Mouse (Mus musculus): ENCODE measurements at regions not wholly inside any gene's neighbourhood (a gene's known extent, or its start where the extent isn't known, plus 50 kb on each side); places are given as distances from the start of the nearest gene placed in this dataset.

DNA sequence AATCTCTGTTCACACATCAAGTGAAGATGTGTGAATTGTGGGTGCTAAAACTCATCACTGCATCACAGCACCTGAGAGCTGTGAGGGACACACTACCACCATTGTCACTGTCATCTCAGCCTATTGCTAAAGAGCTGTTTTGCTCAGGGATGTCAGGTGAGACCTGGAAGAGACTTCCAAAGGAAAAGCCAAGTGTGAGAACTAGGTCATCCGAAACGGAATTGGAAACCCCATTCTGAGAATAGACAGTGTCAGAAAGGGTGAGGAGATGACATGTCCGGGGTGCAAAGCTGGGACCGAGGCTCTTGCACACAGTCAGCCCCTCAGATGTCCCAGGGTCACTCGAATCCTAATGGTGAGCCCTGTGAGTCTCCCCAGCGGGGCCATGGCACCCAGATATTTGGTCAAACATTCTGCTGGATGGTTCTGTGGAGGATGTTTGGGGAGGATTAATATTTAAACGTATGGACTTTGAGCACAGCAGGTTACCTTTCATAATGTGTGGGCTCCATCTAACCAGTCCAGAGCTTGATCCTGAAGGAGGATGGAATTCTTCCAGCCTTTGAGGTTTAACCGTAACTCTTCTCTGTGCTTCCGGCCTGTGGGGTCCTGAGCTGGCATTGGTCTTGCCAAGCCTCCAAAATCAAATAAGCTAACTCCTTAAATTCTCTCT is 150.3 kb downstream of the Rpl14 start:
- DNase-seq (ENCODE audit: low read depth in 1 of 2, low spot score in 2 of 2): no peak

DNA sequence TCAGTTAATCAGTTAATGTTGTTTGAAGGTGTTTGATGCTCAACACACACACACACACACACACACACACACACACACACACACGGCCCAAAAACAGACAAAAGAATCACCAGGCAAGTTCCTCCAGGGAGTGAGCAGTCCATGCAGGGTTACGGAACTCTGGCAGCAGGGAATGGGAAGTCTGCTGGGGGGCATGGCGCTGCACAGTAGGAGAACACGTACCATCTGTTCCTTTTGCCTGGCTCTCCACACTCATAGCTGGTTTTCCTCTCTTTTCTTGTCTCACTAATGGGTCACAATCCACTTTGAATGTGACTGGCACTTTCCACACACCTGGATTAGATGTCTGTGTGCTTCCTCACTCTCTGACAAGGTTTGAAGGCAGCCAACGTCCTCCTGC is 151.8 kb downstream of the Rpl14 start:
- DNase-seq (ENCODE audit: low read depth in 1 of 2, low spot score in 2 of 2): no peak

DNA sequence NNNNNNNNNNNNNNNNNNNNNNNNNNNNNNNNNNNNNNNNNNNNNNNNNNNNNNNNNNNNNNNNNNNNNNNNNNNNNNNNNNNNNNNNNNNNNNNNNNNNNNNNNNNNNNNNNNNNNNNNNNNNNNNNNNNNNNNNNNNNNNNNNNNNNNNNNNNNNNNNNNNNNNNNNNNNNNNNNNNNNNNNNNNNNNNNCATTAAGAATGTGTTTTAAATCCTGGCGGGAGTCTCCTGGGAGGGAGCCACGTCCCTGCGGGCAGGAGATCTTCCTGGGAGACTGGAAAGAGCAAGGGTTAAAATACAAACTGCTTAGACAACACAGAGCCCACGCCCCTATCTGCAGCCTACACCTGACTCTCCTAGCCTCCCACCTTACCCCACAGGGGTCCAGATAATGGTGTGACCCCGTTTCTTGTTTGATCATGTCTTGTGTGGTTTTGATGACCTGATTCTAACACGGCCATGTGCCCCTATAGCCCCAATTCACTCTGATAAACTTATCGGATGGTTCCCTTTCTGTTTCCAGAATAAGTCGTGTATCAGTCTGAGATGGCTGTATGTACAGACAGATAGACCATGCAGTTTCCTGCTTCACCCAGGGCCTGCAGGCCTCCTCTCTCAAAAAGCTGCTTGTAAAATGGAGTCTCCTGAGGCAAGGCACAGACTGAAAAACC is 160.8 kb downstream of the Rpl14 start:
- DNase-seq (ENCODE audit: low read depth in 1 of 2, low spot score in 2 of 2): no peak

DNA sequence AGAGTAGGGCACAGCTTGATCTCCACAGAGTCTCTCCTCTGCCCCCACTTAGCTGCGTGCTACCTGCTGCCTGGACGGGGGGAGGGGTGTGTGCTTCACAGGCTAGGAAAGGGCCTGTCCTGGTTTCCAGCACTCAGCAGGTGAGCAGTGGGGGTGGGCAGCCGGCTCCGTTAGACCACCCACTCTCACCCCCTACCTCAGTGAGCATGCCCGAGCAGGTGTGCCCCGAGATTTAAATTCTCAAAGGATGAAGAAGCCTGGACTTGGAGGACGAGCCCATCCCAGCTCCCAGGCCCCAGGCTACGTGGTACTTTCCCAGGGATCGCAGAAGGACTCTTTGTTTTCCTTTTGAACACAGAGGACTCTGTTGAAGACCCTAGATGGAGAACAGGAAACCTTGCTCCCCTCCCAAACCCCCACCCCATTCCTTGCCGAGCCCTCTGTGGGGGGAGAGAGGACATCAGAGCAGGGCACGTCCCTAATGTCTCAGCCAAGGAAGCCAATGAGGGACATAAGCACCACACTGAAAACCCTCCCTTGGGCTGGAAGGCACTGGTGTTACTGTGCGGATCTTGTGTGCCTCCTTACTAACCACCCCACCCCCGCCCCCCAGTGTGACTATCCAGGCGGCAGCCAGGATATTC is 161.5 kb downstream of the Rpl14 start:
- DNase-seq (ENCODE audit: low read depth in 1 of 2, low spot score in 2 of 2): no peak

DNA sequence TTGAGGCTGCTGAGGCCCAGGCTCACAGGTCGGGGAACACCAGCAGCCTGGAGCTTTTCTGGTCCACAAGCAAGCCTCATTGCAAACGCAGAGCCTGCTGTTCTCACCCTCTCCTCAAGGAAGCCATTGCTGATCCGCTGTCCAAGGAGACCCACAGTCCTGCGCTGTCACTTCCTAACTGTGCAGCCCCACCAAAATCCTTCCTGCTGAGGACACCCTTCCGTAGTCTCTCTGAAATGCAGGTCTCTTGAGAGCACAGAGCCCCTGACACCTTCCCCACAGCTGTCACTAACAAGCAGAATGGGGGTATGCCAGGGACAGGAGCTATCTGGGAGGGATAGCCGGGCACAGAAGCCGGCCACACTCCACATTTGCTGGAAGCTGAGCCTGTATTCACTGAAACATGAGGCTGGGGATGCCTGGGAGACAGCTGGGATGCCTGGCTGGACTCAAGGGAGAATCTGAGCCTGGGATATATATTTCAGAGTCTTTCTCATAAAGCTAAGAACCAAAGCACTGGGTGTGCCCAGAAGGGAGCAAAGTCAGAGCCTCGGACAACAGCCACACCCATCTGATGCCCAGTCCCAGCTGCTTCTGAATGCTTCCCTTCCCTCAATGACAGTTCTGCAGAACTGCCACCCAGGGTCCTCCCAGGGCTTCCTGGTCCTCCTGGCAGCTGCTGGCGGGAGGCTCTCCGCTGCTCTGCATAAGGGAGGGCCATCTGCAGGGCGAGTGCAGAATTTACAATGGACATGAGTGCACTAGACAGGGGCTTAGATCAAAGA is 162.6 kb downstream of the Rpl14 start:
- DNase-seq (ENCODE audit: low read depth in 1 of 2, low spot score in 2 of 2): no peak

DNA sequence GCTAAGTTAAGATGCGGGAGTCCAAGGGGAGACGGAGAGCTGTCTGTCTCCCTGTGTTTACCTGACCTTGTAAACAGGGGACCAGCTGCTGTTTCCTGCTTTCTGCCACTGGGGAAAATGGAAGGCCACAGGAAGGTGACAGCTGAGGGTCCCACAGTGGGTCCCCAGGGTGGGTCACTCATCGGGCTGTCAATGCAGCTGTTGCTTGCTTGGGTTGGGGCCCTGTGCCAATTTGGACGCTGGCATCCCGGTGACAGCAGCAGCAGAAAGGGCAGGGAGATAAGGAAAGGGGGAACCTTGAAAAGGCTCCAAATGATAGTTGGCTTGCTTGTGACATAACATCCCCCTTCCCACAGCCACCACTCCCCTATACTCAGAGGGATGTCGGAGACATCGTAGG is 164.0 kb downstream of the Rpl14 start:
- no peak for DNase-seq (ENCODE audit: low read depth in 1 of 2, low spot score in 2 of 2)

DNA sequence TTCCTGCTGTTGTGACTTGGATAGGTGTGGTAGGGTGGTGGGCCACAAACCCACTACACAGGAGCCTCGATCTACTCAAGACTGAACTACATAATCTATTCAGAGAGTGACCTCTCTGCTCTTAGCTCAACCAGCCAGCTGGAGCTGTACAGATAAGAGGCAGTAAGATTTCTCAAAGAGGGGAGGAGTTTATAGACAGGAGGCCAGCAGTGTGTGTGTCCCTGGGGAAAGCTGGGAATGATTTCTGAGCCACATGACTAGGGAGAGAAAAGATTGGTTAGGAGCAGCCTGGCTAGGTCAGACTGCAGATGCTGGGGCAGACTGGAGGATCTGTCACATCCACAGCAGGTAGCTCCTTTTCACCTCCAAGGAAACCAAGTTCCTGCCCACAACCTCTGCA is 166.7 kb downstream of the Rpl14 start:
- no peak for DNase-seq (ENCODE audit: low read depth in 1 of 2, low spot score in 2 of 2)

DNA sequence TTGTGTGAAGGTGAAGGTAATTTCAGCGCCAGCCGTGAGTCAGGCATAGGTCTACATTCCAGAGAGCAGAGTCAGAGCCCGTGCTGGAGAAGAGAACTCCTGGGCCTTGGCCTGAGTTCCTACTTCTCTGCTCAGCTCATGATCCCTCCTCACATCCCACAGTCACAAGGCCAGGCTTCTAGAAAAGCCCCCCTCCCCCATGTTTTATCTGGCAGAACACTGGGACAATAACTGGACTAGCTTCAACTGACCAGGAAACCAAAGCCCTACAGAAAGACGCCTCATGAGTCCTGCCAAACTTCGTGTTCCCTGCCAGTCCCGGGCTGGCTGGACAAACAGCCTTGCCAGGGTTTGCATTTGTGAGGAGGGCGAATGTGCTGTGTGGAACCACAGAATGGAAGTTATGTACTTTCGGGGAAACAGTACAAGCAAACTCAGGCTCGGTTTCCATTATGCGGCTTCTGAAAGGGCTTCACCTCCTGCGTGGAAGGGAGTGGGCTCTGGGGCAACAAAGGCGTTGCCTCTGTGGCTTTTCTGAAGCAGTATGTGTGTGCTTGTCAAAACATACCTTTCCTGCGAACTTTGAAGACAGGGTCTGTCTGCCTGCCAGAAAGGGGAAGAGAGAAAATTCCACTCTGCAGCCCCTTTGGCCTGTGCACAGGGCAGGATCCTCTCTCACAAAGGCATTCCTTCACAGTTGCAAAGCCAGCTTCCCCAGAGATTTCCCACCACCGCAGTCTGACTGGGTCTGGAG is 168.1 kb downstream of the Rpl14 start:
- no peak for DNase-seq (ENCODE audit: low read depth in 1 of 2, low spot score in 2 of 2)

DNA sequence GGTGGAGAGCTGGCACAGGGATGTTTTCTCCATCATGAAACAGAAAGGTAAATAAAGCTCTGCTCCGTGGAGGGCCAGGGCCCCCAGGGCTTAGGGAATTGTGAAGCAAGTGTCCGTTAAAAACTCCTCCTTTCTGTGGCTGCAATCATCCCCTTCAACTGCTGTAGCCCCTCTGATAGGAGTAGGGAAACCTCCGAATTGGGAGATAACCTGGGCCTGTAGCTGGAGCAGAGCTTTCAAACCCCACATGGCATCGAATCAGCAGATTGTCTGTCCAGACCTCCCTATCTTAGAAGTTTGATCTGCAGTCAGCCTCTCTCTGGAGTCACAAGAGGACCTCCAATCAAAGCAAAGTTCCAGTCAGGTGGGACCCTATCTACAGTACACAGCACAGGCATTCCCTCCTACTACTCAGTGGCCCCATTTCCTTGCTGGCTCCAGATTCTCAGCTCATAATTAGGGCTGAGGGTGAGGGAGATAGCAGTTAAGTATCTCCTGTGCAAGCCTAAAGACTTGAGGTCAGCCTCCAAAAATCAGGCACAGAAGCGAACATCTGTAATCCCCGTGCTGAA is 168.8 kb downstream of the Rpl14 start:
- no peak for DNase-seq (ENCODE audit: low read depth in 1 of 2, low spot score in 2 of 2)

DNA sequence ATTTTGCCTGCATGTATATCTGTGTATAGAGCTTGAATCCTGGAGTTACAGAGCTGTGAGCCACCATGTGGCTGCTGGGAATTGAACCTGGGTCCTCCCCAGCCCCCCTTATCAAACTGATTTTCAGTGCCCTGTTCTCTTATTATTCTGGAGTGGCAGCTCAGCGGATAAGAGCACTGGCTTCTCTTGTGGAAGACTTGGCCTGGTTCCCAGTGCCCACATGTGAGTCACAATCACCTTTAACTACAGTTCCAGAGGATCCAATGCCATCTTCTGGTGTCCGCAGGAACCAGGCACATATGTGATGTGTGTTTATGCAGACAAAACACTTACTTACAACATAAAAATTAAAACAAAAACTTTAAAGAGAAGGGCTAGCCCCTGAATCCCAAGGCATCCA is 170.3 kb downstream of the Rpl14 start:
- no peak for DNase-seq (ENCODE audit: low read depth in 1 of 2, low spot score in 2 of 2)

DNA sequence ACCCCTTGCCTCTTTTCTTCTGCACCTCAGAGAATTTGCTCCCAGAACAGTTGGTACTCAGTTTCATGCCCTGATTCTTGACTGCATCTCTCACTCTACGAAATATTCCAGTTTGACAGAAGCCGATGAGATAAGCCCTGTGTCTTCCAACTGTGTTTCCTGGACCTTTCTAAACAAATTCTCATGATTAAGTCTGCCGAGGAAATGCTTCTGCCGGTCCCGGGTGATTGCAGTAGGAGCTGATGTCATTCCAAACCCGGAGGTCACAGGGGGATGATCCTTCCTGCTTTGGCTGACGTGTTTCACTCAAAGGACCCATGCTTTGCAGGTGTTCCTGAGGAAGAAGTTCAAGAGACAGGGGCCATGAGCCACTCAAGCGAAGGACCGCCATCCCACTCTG is 172.2 kb downstream of the Rpl14 start:
- DNase-seq (ENCODE audit: low read depth in 1 of 2, low spot score in 2 of 2): no peak

DNA sequence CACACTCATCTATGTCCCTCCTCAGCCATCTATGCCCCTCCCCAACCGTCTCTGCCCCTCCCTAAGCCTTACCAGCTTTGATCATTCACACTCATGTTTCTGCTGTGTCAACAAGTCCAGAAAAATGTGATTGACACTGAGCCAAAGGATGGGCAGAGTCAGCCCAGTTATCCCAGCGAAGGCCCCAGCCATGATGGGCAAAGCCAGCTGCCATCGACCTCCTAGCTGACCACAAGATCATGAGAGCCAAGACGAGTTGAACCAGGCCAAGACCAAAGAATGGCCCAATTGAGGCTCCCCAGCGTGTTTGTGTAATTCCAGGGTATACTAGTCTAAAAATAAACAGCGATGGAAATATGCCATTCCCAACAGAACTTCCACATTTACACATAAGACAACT is 174.4 kb downstream of the Rpl14 start:
- DNase-seq (ENCODE audit: low read depth in 1 of 2, low spot score in 2 of 2): no peak

DNA sequence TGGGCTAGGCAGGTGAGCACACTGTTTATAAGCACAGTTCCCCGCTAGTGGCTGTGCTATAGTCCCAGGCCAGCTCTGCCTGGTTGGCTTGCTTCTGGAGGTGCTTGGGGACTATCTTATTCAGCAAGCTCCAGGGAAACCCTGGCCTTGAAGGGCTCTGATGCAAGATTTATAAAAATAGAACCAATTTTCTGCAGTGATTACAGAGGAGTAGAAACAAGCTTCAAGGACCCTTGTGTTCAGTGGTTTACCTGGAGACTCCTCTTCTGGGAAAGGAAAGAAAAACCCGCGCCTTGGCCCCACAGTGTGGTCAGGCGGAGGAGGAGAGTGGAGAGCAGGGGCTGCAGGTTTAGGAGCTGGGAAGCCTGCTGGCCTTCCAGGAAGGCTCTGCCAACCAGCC is 178.2 kb upstream of the Ctnnb1 start:
- no peak for DNase-seq (ENCODE audit: low read depth in 1 of 2, low spot score in 2 of 2)

DNA sequence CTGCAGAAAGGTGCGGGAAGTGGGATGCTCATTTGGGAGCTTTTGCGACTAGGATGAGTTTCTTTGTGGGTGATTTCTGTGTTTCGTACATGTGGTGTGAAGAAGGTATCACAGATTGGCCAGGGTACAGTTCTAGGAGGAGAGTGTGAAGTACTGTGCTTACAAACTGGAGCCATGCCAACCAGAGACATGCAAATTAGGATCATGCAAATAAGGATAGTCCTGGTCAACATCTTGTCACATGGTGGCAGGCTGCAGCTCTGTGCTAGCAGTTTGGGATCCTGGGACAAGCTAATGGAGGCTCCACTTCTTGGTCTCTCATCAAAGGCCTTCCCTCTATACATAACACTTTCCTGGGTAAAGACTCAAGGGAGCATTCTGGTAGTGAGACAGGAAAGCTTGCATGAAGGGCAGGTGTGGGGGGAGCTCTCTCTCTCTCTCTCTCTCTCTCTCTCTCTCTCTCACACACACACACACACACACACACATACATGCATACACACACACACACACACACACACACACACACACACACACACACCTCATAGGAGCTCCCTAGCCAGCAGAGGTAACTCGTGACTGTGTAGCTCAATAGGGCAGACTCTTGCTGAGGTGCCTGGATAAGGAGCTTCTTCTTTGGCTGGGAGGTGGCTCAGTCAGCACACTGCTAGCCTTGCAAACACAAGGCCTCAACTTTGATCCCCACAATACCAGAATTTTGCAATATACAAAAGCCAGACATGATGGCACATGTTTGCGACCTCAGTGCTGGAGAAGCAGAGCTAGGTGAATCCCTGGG is 177.1 kb upstream of the Ctnnb1 start:
- DNase-seq (ENCODE audit: low read depth in 1 of 2, low spot score in 2 of 2): no peak

DNA sequence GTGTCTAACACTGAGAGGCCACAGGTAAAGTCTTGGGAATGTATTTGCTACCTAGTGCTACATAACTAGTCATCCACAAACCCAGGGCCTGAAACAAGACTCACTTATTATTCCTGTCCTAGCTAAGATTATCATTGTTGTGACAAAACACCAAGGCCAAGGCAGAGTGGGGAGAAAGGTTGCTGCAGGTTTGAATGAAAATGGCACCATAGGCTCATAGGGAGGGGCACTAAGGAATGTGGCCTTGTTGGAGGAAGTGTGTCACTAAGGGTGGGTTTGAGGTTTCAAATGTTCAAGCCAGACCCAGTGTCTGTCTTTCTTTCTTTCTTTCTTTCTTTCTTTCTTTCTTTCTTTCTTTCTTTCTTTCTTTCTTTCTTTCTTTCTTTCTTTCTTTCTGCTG is 174.9 kb upstream of the Ctnnb1 start:
- DNase-seq (ENCODE audit: low read depth in 1 of 2, low spot score in 2 of 2): no peak

DNA sequence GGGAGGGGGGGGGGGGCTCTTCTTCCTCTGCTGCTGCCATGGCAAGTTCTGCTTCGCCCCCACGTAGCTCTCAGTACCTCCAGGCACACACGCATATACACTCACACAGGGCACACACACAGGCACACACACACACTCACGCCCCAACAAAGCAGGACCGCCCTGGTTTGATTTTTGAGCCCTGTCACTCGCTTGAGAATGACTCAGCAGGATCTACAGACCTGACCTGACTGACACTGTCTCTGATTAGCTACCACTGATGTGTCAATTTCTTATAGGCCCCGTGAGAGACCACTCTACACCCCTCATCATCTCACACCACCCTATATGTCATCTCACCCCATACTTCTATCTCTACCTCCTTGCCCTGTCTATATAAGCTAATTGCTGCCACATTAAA is 173.5 kb upstream of the Ctnnb1 start:
- no peak for DNase-seq (ENCODE audit: low read depth in 1 of 2, low spot score in 2 of 2)

DNA sequence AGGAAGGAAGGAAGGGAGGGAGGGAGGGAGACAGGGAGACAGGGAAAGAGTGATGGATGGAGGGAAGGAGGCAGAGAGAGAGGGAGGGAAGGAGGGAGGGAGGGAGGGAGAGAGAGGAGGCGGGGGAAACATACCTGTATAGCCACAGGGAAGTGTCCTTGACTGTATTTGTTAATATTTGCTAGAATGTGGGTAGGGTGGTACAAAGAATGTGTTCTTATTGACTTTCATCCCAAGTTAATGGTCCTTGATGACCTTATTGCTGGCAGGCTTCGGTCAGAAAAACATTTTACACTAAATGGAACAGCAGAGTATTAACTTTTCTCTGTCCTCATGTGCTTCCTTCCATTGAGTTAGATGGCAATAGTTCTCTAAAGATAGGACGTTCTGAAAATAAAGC is 171.0 kb upstream of the Ctnnb1 start:
- DNase-seq (ENCODE audit: low read depth in 1 of 2, low spot score in 2 of 2): no peak

DNA sequence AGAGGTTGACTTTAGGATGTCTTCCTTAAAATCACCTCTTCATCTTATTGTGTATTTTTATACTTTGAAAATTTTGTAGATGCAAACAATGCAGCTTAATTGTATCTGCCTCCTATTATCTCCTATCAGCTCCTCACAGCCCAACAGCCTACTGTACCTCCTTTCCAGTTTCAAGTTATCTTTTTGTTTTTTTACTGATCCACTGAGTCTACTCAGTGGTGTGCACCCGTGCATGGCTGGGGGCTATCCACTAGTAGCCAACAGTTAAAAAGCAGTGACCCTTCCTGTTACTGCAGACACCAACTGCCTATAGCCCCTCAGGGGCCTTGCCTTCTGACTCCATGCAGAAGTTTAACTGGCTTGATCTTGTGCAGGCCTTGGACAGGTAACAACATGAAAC is 170.4 kb upstream of the Ctnnb1 start:
- DNase-seq (ENCODE audit: low read depth in 1 of 2, low spot score in 2 of 2): no peak

DNA sequence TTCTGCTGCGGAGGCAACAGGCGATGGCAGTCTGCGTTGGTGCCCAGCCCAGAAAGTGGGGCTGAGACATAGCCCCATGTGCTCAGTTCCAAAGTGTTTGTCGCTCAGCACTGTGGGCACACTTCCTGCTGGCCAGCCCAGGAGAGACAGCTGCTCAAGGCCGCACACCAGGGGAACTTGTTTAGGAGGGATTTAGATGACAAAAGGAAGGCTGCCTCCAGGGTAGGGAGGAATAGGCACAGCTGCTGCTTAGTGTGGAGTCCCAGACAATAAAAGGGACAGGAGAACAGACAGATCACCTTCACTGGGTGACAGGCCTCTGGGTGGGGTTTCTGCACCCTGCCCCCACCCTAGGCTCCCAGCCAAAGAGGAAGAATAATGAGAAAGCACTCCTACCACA is 169.2 kb upstream of the Ctnnb1 start:
- DNase-seq (ENCODE audit: low read depth in 1 of 2, low spot score in 2 of 2): no peak

DNA sequence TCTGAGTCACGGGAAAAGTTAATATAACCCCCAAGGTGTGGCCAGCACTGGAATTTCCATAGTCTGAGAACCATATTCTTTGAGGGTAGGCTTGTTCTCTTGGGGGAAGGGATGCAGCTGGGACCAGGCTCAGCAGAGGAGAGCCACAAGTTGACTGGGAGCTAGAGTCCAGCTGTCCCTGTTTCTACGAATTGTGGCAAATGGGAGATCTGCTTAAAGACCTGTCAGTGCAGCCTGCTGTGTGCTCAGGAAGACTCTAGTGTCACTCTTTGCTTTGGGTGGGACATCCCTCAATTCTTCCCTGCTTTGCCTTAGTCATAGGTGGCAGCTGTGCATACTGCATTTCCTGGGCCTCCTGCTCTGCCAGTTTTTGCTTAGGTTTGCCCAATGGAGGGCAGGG is 165.2 kb upstream of the Ctnnb1 start:
- DNase-seq (ENCODE audit: low read depth in 1 of 2, low spot score in 2 of 2): no peak
